Mouse (Mus musculus): ENCODE measurements at regions not wholly inside any gene's neighbourhood (a gene's known extent, or its start where the extent isn't known, plus 50 kb on each side); places are given as distances from the start of the nearest gene placed in this dataset.

GRCm38 (mm10) chr10:43721356-43721755 is 143.3 kb downstream of the Cd24a start:
- Histone ChIP-seq H3K4me2 (ENCODE audit: low read length) (no peak overlapping the region), H3K36me3 (ENCODE audit: control insufficient read depth, insufficient read depth, low read length) (no peaks in the 10 kb centered on the region), H3K4me3 (ENCODE audit: control insufficient read depth in 1 of 2, insufficient read depth in 1 of 2, low read depth in 1 of 2, low read length in 2 of 2) (no peak overlapping the region), H3K9ac (ENCODE audit: low read length) (no peak overlapping the region), H3K27me3 (ENCODE audit: control insufficient read depth, insufficient read depth, low read length) (no peaks in the 10 kb centered on the region; the same call in 1 of the 2 replicates), H3K27ac (replicated peaks in 1 of 2; ENCODE audit: control insufficient read depth in 1 of 2, insufficient read depth in 1 of 2, low read depth in 2 of 2, low read length in 2 of 2) (no peak overlapping the region), H3K4me1 (ENCODE audit: control insufficient read depth in 2 of 2, insufficient read depth in 2 of 2, low read length in 2 of 2) (peaks cover 14 to 24% of the 10 kb centered on the region in 2 experiments), H3K9me3 (ENCODE audit: control insufficient read depth, low read length) (no peaks in the 10 kb centered on the region)
- ATAC-seq (ENCODE audit: insufficient number of reproducible peaks, insufficient read depth, low FRiP score, low read depth) = no peak
- WGBS = 63% methylated on average over 4 of the region's 4 CpGs

DNA sequence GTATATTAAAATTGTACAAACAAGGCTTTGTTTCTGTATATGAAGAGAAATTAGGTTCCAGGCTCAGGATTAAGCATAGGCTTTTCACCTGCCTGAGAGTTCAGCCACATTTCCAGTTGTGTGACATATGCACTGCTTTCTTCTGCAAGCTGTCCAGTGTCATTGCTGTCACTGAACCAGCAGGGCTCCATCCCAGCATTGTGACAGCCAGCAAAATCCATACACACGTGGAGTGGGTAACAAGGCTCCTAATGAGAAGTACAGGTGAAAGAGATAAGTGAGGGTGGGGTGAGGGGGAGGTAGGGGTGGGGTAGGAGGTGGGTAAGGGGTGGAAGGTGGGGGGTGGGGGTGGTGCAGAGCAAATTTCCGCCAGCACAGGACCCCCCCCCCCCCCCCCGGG is 144.1 kb downstream of the Cd24a start:
- no peak overlapping the region for H3K4me3 ChIP-seq (ENCODE audit: control insufficient read depth in 1 of 2, insufficient read depth in 1 of 2, low read depth in 1 of 2, low read length in 2 of 2)
- H3K9ac ChIP-seq (ENCODE audit: low read length) = peak overlapping the region; percentile 69; the same call in 1 of the 2 replicates
- H3K27me3 ChIP-seq (ENCODE audit: control insufficient read depth, insufficient read depth, low read length) = no peaks in the 10 kb centered on the region; the same call in 1 of the 2 replicates
- H3K4me1 ChIP-seq (ENCODE audit: control insufficient read depth in 2 of 2, insufficient read depth in 2 of 2, low read length in 2 of 2) = peaks cover 14 to 24% of the 10 kb centered on the region in 2 experiments
- WGBS = 19% methylated on average over 2 of the region's 3 CpGs
- no peak overlapping the region for H3K27ac ChIP-seq (replicated peaks in 1 of 2; ENCODE audit: control insufficient read depth in 1 of 2, insufficient read depth in 1 of 2, low read depth in 2 of 2, low read length in 2 of 2)
- no peaks in the 10 kb centered on the region for H3K36me3 ChIP-seq (ENCODE audit: control insufficient read depth, insufficient read depth, low read length)
- no peaks in the 10 kb centered on the region for H3K9me3 ChIP-seq (ENCODE audit: control insufficient read depth, low read length)
- 0 out of 2 replicates have a peak overlapping the region, but pooled peaks have one; percentile 80 for H3K4me2 ChIP-seq (ENCODE audit: low read length)
- ATAC-seq (ENCODE audit: insufficient number of reproducible peaks, insufficient read depth, low FRiP score, low read depth) = no peak

DNA sequence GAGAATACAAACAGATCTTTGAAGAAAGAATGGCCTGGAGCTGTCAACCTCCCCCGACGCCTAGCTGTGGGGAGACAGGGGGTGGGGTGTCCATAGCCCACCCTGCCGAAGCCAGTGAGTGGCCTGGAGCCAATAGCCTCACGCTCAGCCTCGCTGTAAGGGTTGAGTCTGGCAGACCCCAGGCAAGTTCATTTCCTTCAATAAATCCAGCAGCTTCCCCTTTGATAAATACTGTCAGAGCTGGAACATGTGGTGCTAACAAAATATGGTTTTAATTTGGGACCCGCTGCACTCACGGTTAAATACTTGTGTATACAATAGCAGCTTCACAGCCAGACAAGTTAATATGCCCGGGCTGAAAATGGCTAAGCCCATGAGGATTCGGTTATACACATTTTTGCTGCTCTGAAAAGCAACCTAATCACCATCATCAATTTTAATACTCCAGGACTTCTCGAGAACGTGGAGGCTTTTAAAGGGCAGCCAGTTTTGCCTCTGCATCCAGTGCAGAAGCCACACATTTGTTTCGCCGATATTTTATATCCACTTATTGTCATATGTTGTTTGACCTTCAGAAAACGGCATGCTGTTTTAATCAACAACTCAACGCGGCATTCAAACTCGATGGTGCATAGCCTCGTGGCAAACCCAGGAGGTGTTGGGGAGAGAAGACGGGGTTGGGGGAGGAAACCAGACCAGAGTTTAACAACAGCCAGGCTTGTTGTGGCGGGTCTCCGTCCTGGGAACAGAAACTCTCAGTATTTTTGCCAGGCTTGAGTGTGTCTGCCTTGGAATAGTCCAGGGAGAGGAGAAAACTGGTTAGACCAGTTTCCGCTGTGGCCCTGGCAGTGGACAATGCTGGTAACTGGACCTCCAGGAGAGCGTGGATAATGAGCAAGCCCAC is 144.9 kb downstream of the Cd24a start:
- no peak for ATAC-seq (ENCODE audit: insufficient number of reproducible peaks, insufficient read depth, low FRiP score, low read depth)
- peak overlapping the region; percentile 38 to 42 for H3K4me3 ChIP-seq (ENCODE audit: control insufficient read depth in 1 of 2, insufficient read depth in 1 of 2, low read depth in 1 of 2, low read length in 2 of 2)
- peaks cover 14 to 24% of the 10 kb centered on the region in 2 experiments for H3K4me1 ChIP-seq (ENCODE audit: control insufficient read depth in 2 of 2, insufficient read depth in 2 of 2, low read length in 2 of 2)
- H3K4me2 ChIP-seq (ENCODE audit: low read length) = peak overlapping the region; percentile 80
- no peaks in the 10 kb centered on the region for H3K36me3 ChIP-seq (ENCODE audit: control insufficient read depth, insufficient read depth, low read length)
- no peaks in the 10 kb centered on the region for H3K27me3 ChIP-seq (ENCODE audit: control insufficient read depth, insufficient read depth, low read length)
- WGBS = 11% methylated on average over 23 of the region's 23 CpGs
- H3K27ac ChIP-seq (replicated peaks in 1 of 2; ENCODE audit: control insufficient read depth in 1 of 2, insufficient read depth in 1 of 2, low read depth in 2 of 2, low read length in 2 of 2) = 0 out of 4 replicates have a peak overlapping the region, but pooled peaks of 1 of the 2 experiments have one; percentile 28
- H3K9me3 ChIP-seq (ENCODE audit: control insufficient read depth, low read length) = no peaks in the 10 kb centered on the region
- H3K9ac ChIP-seq (ENCODE audit: low read length) = peak overlapping the region; percentile 69

GRCm38 (mm10) chr10:43723615-43723937 is 145.5 kb downstream of the Cd24a start:
- no peaks in the 10 kb centered on the region for H3K27me3 ChIP-seq (ENCODE audit: control insufficient read depth, insufficient read depth, low read length)
- no peaks in the 10 kb centered on the region for H3K9me3 ChIP-seq (ENCODE audit: control insufficient read depth, low read length)
- ATAC-seq (ENCODE audit: insufficient number of reproducible peaks, insufficient read depth, low FRiP score, low read depth) = no peak
- peak overlapping the region; percentile 80 for H3K4me2 ChIP-seq (ENCODE audit: low read length)
- H3K36me3 ChIP-seq (ENCODE audit: control insufficient read depth, insufficient read depth, low read length) = no peaks in the 10 kb centered on the region
- WGBS = 6% methylated on average over 12 of the region's 12 CpGs
- peaks cover 14 to 22% of the 10 kb centered on the region in 2 experiments for H3K4me1 ChIP-seq (ENCODE audit: control insufficient read depth in 2 of 2, insufficient read depth in 2 of 2, low read length in 2 of 2)
- peak overlapping the region; percentile 69 for H3K9ac ChIP-seq (ENCODE audit: low read length)
- peak overlapping the region; percentile 38 to 42 for H3K4me3 ChIP-seq (ENCODE audit: control insufficient read depth in 1 of 2, insufficient read depth in 1 of 2, low read depth in 1 of 2, low read length in 2 of 2)
- H3K27ac ChIP-seq (replicated peaks in 1 of 2; ENCODE audit: control insufficient read depth in 1 of 2, insufficient read depth in 1 of 2, low read depth in 2 of 2, low read length in 2 of 2) = 0 out of 4 replicates have a peak overlapping the region, but pooled peaks of 1 of the 2 experiments have one; percentile 28

GRCm38 (mm10) chr10:43727746-43728145 is 149.7 kb downstream of the Cd24a start:
- H3K4me2 ChIP-seq (ENCODE audit: low read length) = no peak overlapping the region
- peaks cover 7 to 12% of the 10 kb centered on the region in 2 experiments for H3K4me1 ChIP-seq (ENCODE audit: control insufficient read depth in 2 of 2, insufficient read depth in 2 of 2, low read length in 2 of 2)
- H3K9me3 ChIP-seq (ENCODE audit: control insufficient read depth, low read length) = peaks cover 5% of the 10 kb centered on the region; the same call in 1 of the 2 replicates
- no peak overlapping the region for H3K9ac ChIP-seq (ENCODE audit: low read length)
- 70% methylated on average over 6 of the region's 6 CpGs for WGBS
- H3K27me3 ChIP-seq (ENCODE audit: control insufficient read depth, insufficient read depth, low read length) = no peaks in the 10 kb centered on the region
- no peak for ATAC-seq (ENCODE audit: insufficient number of reproducible peaks, insufficient read depth, low FRiP score, low read depth)
- H3K36me3 ChIP-seq (ENCODE audit: control insufficient read depth, insufficient read depth, low read length) = no peaks in the 10 kb centered on the region
- no peak overlapping the region for H3K4me3 ChIP-seq (ENCODE audit: control insufficient read depth in 1 of 2, insufficient read depth in 1 of 2, low read depth in 1 of 2, low read length in 2 of 2)
- H3K27ac ChIP-seq (replicated peaks in 1 of 2; ENCODE audit: control insufficient read depth in 1 of 2, insufficient read depth in 1 of 2, low read depth in 2 of 2, low read length in 2 of 2) = no peak overlapping the region

DNA sequence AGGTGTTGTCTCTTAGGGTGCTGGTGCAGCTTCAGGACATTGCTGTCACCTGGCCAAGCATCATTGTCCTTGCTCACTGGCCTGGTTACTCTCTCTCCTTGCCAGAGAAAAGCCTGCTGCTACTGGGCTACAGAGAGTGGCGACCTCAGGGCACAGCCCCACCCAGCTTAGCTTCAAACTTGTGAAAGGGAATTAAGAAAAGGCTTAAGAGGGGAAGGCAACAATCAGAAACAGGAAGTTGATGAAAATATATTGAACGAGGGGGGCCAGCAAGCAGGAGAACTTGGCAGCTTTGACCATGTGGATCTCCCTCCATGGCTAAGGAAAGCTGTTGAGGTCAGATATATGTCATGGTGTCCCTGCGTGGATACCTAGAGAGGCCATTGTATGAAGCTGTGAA is 151.1 kb downstream of the Cd24a start:
- H3K36me3 ChIP-seq (ENCODE audit: control insufficient read depth, insufficient read depth, low read length) = no peaks in the 10 kb centered on the region
- ATAC-seq (ENCODE audit: insufficient number of reproducible peaks, insufficient read depth, low FRiP score, low read depth) = no peak
- peaks cover 5% of the 10 kb centered on the region; the same call in 1 of the 2 replicates for H3K9me3 ChIP-seq (ENCODE audit: control insufficient read depth, low read length)
- 68% methylated on average over 3 of the region's 3 CpGs for WGBS
- no peak overlapping the region for H3K4me2 ChIP-seq (ENCODE audit: low read length)
- no peak overlapping the region for H3K4me3 ChIP-seq (ENCODE audit: control insufficient read depth in 1 of 2, insufficient read depth in 1 of 2, low read depth in 1 of 2, low read length in 2 of 2)
- H3K27ac ChIP-seq (replicated peaks in 1 of 2; ENCODE audit: control insufficient read depth in 1 of 2, insufficient read depth in 1 of 2, low read depth in 2 of 2, low read length in 2 of 2) = no peak overlapping the region
- no peak overlapping the region for H3K9ac ChIP-seq (ENCODE audit: low read length)
- H3K4me1 ChIP-seq (ENCODE audit: control insufficient read depth in 2 of 2, insufficient read depth in 2 of 2, low read length in 2 of 2) = no peaks in the 10 kb centered on the region
- H3K27me3 ChIP-seq (ENCODE audit: control insufficient read depth, insufficient read depth, low read length) = no peaks in the 10 kb centered on the region

DNA sequence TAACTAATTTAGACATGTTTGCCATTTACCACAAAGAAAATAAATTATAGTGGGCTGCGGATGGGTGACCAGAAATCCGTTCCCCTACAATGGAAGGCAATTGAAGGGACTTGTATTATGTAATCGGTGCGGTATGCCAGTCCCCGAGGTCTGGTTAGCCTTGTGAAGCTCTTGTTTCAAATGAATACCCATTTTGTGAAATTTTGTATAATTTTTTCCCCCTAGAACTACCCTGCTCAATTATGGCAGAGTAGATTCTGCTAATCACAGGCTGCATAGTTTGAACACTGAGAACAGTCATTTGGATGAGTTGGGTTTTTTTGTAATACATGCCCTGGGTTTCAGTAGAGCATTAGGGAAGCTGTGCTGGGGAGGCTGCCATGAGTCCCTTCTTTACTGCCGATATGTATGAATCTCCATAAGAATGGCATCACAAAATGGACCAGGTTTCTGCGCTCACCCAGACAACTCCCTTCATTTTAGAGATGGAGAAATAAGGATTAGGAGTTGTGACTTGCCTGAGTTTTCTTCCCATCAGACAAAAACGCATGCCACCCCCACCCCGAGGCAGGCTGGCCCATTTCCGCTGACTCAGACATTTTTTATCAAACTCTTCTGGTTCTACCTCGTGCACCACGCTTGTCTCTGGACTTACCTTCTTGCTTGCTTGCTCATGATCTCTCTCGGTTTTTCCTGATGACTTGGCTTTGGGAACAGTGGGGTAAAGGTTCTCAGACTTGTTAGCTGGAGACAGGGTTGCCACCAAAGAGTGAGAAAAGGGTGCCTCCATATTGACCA is 155.7 kb downstream of the Cd24a start:
- 77% methylated on average over 13 of the region's 13 CpGs for WGBS
- no peak overlapping the region for H3K4me2 ChIP-seq (ENCODE audit: low read length)

More for the DNA sequence above, 155.7 kb downstream of the Cd24a start:
- Histone ChIP-seq H3K27ac (replicated peaks in 1 of 2; ENCODE audit: control insufficient read depth in 1 of 2, insufficient read depth in 1 of 2, low read depth in 2 of 2, low read length in 2 of 2) (no peak overlapping the region), H3K9ac (ENCODE audit: low read length) (no peak overlapping the region), H3K4me3 (ENCODE audit: control insufficient read depth in 1 of 2, insufficient read depth in 1 of 2, low read depth in 1 of 2, low read length in 2 of 2) (no peak overlapping the region), H3K27me3 (ENCODE audit: control insufficient read depth, insufficient read depth, low read length) (no peaks in the 10 kb centered on the region), H3K4me1 (ENCODE audit: control insufficient read depth in 2 of 2, insufficient read depth in 2 of 2, low read length in 2 of 2) (no peaks in the 10 kb centered on the region), H3K36me3 (ENCODE audit: control insufficient read depth, insufficient read depth, low read length) (no peaks in the 10 kb centered on the region), H3K9me3 (ENCODE audit: control insufficient read depth, low read length) (peaks cover 5% of the 10 kb centered on the region; the same call in 1 of the 2 replicates)
- no peak for ATAC-seq (ENCODE audit: insufficient number of reproducible peaks, insufficient read depth, low FRiP score, low read depth)
